Mouse (Mus musculus) hindbrain, embryonic 13.5 days (tissue): ENCODE data around the gene Usp42. TPM values are rescaled to one million over a fixed set of nuclear protein-coding genes. Genes with fewer than 3 reads are reported as not detected.

Source experiments
- ATAC-seq: fragments of 200-750 bp; cut with Nextera tagmentation; 2 replicates; pipeline ENCODE4 v1.8.0; 2017; ENCODE audit warnings: moderate TSS enrichment; ENCODE audit not compliant: low FRiP score
- H3K27ac ChIP-seq: fragments of 300-500 bp; sonication (generic); 2 replicates; pipeline ENCODE4 v1.5.1; 2015; ENCODE audit warnings: inconsistent platforms, mild to moderate bottlenecking, moderate library complexity
- H3K27me3 ChIP-seq: fragments of 300-500 bp; sonication (generic); 2 replicates; pipeline ENCODE4 v1.6.1; 2015; ENCODE audit warnings: mild to moderate bottlenecking, inconsistent platforms
- H3K36me3 ChIP-seq: fragments of 300-500 bp; sonication (generic); 2 replicates; pipeline ENCODE4 v1.6.1; 2015; ENCODE audit warnings: mild to moderate bottlenecking, inconsistent platforms
- H3K4me1 ChIP-seq: fragments of 300-500 bp; sonication (generic); replicated peaks from 2 replicates; pipeline ENCODE4 v1.6.1; 2015; ENCODE audit warnings: inconsistent platforms
- H3K4me2 ChIP-seq: fragments of 300-500 bp; sonication (generic); 2 replicates; pipeline ENCODE4 v1.6.1; 2015; ENCODE audit warnings: inconsistent platforms, mild to moderate bottlenecking, moderate library complexity
- H3K4me3 ChIP-seq: fragments of 300-500 bp; sonication (generic); 2 replicates; pipeline ENCODE4 v1.5.1; 2015; ENCODE audit warnings: mild to moderate bottlenecking, inconsistent platforms
- H3K9ac ChIP-seq: fragments of 300-500 bp; sonication (generic); 2 replicates; pipeline ENCODE4 v1.6.1; 2015; ENCODE audit warnings: mild to moderate bottlenecking, inconsistent platforms
- H3K9me3 ChIP-seq: fragments of 300-500 bp; sonication (generic); 2 replicates; pipeline ENCODE4 v1.6.1; 2016; ENCODE audit warnings: inconsistent platforms
- whole genome bisulfite sequencing: fragments of 180-500 bp; shearing (Covaris S2); methylation state at CpG from one replicate; pipeline ENCODE4 v1.1.7; 2015; 5-methylcytosine and 5-hydroxymethylcytosine counted together
- polyA plus RNA-seq: library from polyadenylated mRNA; unstranded; fragments of >200 nt; fragmentation: Nextera tagmentation; extraction: Ambion mirVana; gene quantifications from 2 replicates; pipeline ENCODE4 v1.2.1, GENCODE M21; 2015

Usp42 gene
- polyA plus RNA-seq, 1 experiment from 2014 or later, result 28.6 TPM

- 67% methylated on average over 8 of the region's 8 CpGs for WGBS
- no peaks in the 10 kb centered on the region for H3K9me3 ChIP-seq
- H3K27ac ChIP-seq, result no peak overlapping the region
- H3K27me3 ChIP-seq, result no peaks in the 10 kb centered on the region
- H3K9ac ChIP-seq, result no peak overlapping the region
- H3K36me3 ChIP-seq, result peaks cover 9% of the 10 kb centered on the region
- no peak overlapping the region for H3K4me3 ChIP-seq
- H3K4me2 ChIP-seq, result no peak overlapping the region
- peaks cover 9% of the 10 kb centered on the region; the same call in 1 of the 2 replicates for H3K4me1 ChIP-seq
- no peak for ATAC-seq
These were observed 47.1 kb downstream of the Usp42 start for GRCm38 (mm10) chr5:143684911-143685390.

- Histone ChIP-seq H3K27ac (no peak overlapping the region), H3K4me1 (peaks cover 9% of the 10 kb centered on the region; the same call in 1 of the 2 replicates), H3K9ac (peak overlapping the region; percentile 14; the same call in 1 of the 2 replicates), H3K36me3 (peaks cover 9% of the 10 kb centered on the region), H3K4me2 (no peak overlapping the region), H3K27me3 (no peaks in the 10 kb centered on the region), H3K9me3 (no peaks in the 10 kb centered on the region), H3K4me3 (no peak overlapping the region)
- no peak for ATAC-seq
- WGBS, result 71% methylated on average over 6 of the region's 6 CpGs
These were observed 48.4 kb downstream of the Usp42 start for GRCm38 (mm10) chr5:143683696-143684095.

- no peak overlapping the region for H3K9ac ChIP-seq
- no peaks in the 10 kb centered on the region for H3K36me3 ChIP-seq
- no peaks in the 10 kb centered on the region for H3K9me3 ChIP-seq
- peaks cover 9% of the 10 kb centered on the region; the same call in 1 of the 2 replicates for H3K4me1 ChIP-seq
- no peak overlapping the region for H3K4me2 ChIP-seq
- no peak overlapping the region for H3K27ac ChIP-seq
- ATAC-seq, result no peak
- H3K27me3 ChIP-seq, result no peaks in the 10 kb centered on the region
- H3K4me3 ChIP-seq, result no peak overlapping the region
- 75% methylated on average over 6 of the region's 6 CpGs for WGBS
These were observed 52.4 kb downstream of the Usp42 start for GRCm38 (mm10) chr5:143679654-143680053.

- Histone ChIP-seq H3K27ac (no peak overlapping the region), H3K27me3 (no peaks in the 10 kb centered on the region), H3K9ac (no peak overlapping the region), H3K9me3 (no peaks in the 10 kb centered on the region), H3K4me2 (no peak overlapping the region), H3K36me3 (no peaks in the 10 kb centered on the region), H3K4me3 (no peak overlapping the region), H3K4me1 (peaks cover 4% of the 10 kb centered on the region; the same call in 1 of the 2 replicates)
- WGBS, result 93% methylated on average over 6 of the region's 6 CpGs
- ATAC-seq, result no peak
These were observed 53.3 kb downstream of the Usp42 start for GRCm38 (mm10) chr5:143678634-143679271.

GRCm38 (mm10) chr5:143677363-143677762 lies 54.7 kb downstream of the Usp42 start:
- no peaks in the 10 kb centered on the region for H3K4me1 ChIP-seq
- H3K4me3 ChIP-seq, result no peak overlapping the region
- ATAC-seq, result no peak
- H3K27ac ChIP-seq, result no peak overlapping the region
- WGBS, result 84% methylated on average over 4 of the region's 4 CpGs
- H3K9me3 ChIP-seq, result no peaks in the 10 kb centered on the region
- no peak overlapping the region for H3K4me2 ChIP-seq
- H3K36me3 ChIP-seq, result no peaks in the 10 kb centered on the region
- no peak overlapping the region for H3K9ac ChIP-seq
- H3K27me3 ChIP-seq, result no peaks in the 10 kb centered on the region

GRCm38 (mm10) chr5:143676218-143676985 lies 55.7 kb downstream of the Usp42 start:
- no peak overlapping the region for H3K27ac ChIP-seq
- H3K36me3 ChIP-seq, result no peaks in the 10 kb centered on the region
- no peak overlapping the region for H3K9ac ChIP-seq
- H3K4me3 ChIP-seq, result no peak overlapping the region
- H3K4me2 ChIP-seq, result no peak overlapping the region
- WGBS, result 84% methylated on average over 5 of the region's 5 CpGs
- H3K4me1 ChIP-seq, result peaks cover 3% of the 10 kb centered on the region; the same call in 1 of the 2 replicates
- H3K27me3 ChIP-seq, result no peaks in the 10 kb centered on the region
- H3K9me3 ChIP-seq, result no peaks in the 10 kb centered on the region
- no peak for ATAC-seq

- no peak overlapping the region for H3K9ac ChIP-seq
- H3K9me3 ChIP-seq, result no peaks in the 10 kb centered on the region
- 74% methylated on average over 5 of the region's 5 CpGs for WGBS
- no peaks in the 10 kb centered on the region for H3K36me3 ChIP-seq
- no peak overlapping the region for H3K4me3 ChIP-seq
- no peak overlapping the region for H3K4me2 ChIP-seq
- ATAC-seq, result no peak
- no peaks in the 10 kb centered on the region for H3K27me3 ChIP-seq
- H3K27ac ChIP-seq, result no peak overlapping the region; the same call in 1 of the 2 replicates
- H3K4me1 ChIP-seq, result peaks cover 3% of the 10 kb centered on the region; the same call in 1 of the 2 replicates
These were observed 57.5 kb downstream of the Usp42 start for GRCm38 (mm10) chr5:143674576-143674975.

GRCm38 (mm10) chr5:143670740-143671415 lies 61.2 kb downstream of the Usp42 start:
- ATAC-seq, result no peak
- WGBS, result 77% methylated on average over 6 of the region's 6 CpGs
- Histone ChIP-seq H3K4me3 (no peak overlapping the region), H3K9ac (no peak overlapping the region), H3K9me3 (no peaks in the 10 kb centered on the region), H3K27ac (no peak overlapping the region), H3K36me3 (no peaks in the 10 kb centered on the region), H3K4me1 (peaks cover 3% of the 10 kb centered on the region), H3K27me3 (no peaks in the 10 kb centered on the region), H3K4me2 (no peak overlapping the region)

- H3K9ac ChIP-seq, result no peak overlapping the region
- no peaks in the 10 kb centered on the region for H3K9me3 ChIP-seq
- ATAC-seq, result no peak
- 73% methylated on average over 2 of the region's 2 CpGs for WGBS
- H3K27ac ChIP-seq, result peak overlapping the region; percentile 44; the same call in 1 of the 2 replicates
- no peaks in the 10 kb centered on the region for H3K27me3 ChIP-seq
- no peak overlapping the region for H3K4me3 ChIP-seq
- H3K4me2 ChIP-seq, result no peak overlapping the region
- no peaks in the 10 kb centered on the region for H3K36me3 ChIP-seq
- H3K4me1 ChIP-seq, result peaks cover 3% of the 10 kb centered on the region
These were observed 62.2 kb downstream of the Usp42 start for GRCm38 (mm10) chr5:143669839-143670238.

GRCm38 (mm10) chr5:143669393-143669792 lies 62.7 kb downstream of the Usp42 start:
- peak overlapping the region; percentile 44; the same call in 1 of the 2 replicates for H3K27ac ChIP-seq
- H3K4me3 ChIP-seq, result no peak overlapping the region
- no peaks in the 10 kb centered on the region for H3K9me3 ChIP-seq
- H3K27me3 ChIP-seq, result no peaks in the 10 kb centered on the region
- no peak overlapping the region for H3K4me2 ChIP-seq
- WGBS, result 37% methylated on average over 2 of the region's 2 CpGs
- no peak for ATAC-seq
- H3K9ac ChIP-seq, result no peak overlapping the region
- no peaks in the 10 kb centered on the region for H3K36me3 ChIP-seq
- H3K4me1 ChIP-seq, result peaks cover 3% of the 10 kb centered on the region

- Histone ChIP-seq H3K4me2 (no peak overlapping the region), H3K9me3 (no peaks in the 10 kb centered on the region), H3K27me3 (no peaks in the 10 kb centered on the region), H3K4me3 (no peak overlapping the region), H3K36me3 (no peaks in the 10 kb centered on the region), H3K27ac (no peak overlapping the region), H3K9ac (no peak overlapping the region), H3K4me1 (peaks cover 3% of the 10 kb centered on the region)
- ATAC-seq, result no peak
- 53% methylated on average over 2 of the region's 2 CpGs for WGBS
These were observed 63.2 kb downstream of the Usp42 start for GRCm38 (mm10) chr5:143668884-143669283.

- Histone ChIP-seq H3K27ac (no peak overlapping the region), H3K9ac (no peak overlapping the region)
- 92% methylated on average over 1 of the region's 1 CpGs for WGBS
These were observed 66.1 kb downstream of the Usp42 start for GRCm38 (mm10) chr5:143666015-143666414.

More at GRCm38 (mm10) chr5:143666015-143666414, 66.1 kb downstream of the Usp42 start:
- no peaks in the 10 kb centered on the region; the same call in 1 of the 2 replicates for H3K4me1 ChIP-seq
- no peaks in the 10 kb centered on the region for H3K27me3 ChIP-seq
- H3K9me3 ChIP-seq, result no peaks in the 10 kb centered on the region
- H3K4me3 ChIP-seq, result no peak overlapping the region
- H3K36me3 ChIP-seq, result no peaks in the 10 kb centered on the region
- no peak overlapping the region for H3K4me2 ChIP-seq
- no peak for ATAC-seq
